Mouse (Mus musculus) liver, embryonic 14 days (tissue): ENCODE data around the gene Olfr384. TPM values are rescaled to one million over a fixed set of nuclear protein-coding genes. Genes with fewer than 3 reads are reported as not detected.

Source experiments
- polyA plus RNA-seq: library from polyadenylated mRNA; depleted of rRNA; stranded (reverse); fragments of >200 nt; gene quantifications from 2 replicates; pipeline ENCODE4 v1.2.3, GENCODE M21; 2012; rRNA removed

Gene Olfr384
- polyA plus RNA-seq = not detected in 2 replicates

GRCm38 (mm10) chr11:73598294-73598693 lies at the start of gene Olfr384:
Olfr384 (plus strand) TSS chr11:73598594.

GRCm38 (mm10) chr11:73592908-73593307 lies 5.5 kb upstream of the Olfr384 start, which contains the start of gene Olfr385:
Olfr385 (minus strand) TSS chr11:73593008.

Other genes starting within 250 kb of the Olfr384 start
- 0.14 TPM in 1 of 2 replicates, not detected in the other for gene Olfr20, start 247.8 kb upstream of the Olfr384 start, polyA plus RNA-seq
- not detected in 2 replicates for gene Olfr376, start 227.3 kb upstream of the Olfr384 start, polyA plus RNA-seq
- not detected in 2 replicates for gene Olfr1, start 199.0 kb upstream of the Olfr384 start, polyA plus RNA-seq
- gene Olfr378, start 170.1 kb upstream of the Olfr384 start, polyA plus RNA-seq = not detected in 2 replicates
- gene Olfr380, start 141.1 kb upstream of the Olfr384 start, polyA plus RNA-seq = not detected in 2 replicates
- gene Olfr381, start 107.0 kb upstream of the Olfr384 start, polyA plus RNA-seq = not detected in 2 replicates
- gene Olfr382, start 81.4 kb upstream of the Olfr384 start, polyA plus RNA-seq = not detected in 2 replicates
- not detected in 2 replicates for gene Olfr385, start 5.6 kb upstream of the Olfr384 start, polyA plus RNA-seq
- gene Zfp735, start 90.2 kb downstream of the Olfr384 start, polyA plus RNA-seq = not detected in 2 replicates
- gene Olfr389, start 182.1 kb downstream of the Olfr384 start, polyA plus RNA-seq = not detected in 2 replicates
- not detected in 2 replicates for gene Olfr390, start 184.4 kb downstream of the Olfr384 start, polyA plus RNA-seq
- not detected in 2 replicates for gene Olfr391-ps, start 204.5 kb downstream of the Olfr384 start, polyA plus RNA-seq
- gene Olfr392, start 218.5 kb downstream of the Olfr384 start, polyA plus RNA-seq = not detected in 2 replicates